Mouse (Mus musculus) liver, embryonic 14.5 days (tissue): ENCODE data around the gene Plgrkt.

Experiments
- CTCF ChIP-seq: IDR thresholded peaks from 2 replicates; pipeline ENCODE4 v1.5.1; 2016; ENCODE audit warnings: antibody characterized with exemption, low read depth, control low read depth
- EP300 ChIP-seq: IDR thresholded peaks from 2 replicates; pipeline ENCODE4 v1.6.1; 2016; ENCODE audit warnings: antibody characterized with exemption, low read depth

DNA sequence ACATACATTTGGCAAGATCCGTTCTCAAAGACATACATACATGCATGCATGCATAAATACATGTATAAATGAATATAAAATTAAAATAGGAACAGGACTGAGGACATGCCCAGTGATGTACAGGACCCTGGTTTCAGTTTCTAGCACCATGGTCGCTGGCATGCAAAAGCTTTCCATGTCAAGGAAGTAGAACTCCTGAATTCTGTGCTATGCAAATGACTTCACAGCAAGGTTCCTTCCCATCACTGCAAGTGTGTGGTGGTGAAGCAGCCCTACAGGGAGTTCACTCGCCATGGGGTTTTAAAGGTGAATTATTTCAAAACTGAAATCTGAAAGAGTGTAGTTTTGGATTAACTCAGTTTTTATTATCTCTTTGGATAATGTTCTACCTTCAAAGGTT is 9.2 kb upstream of the Plgrkt start:
- no peak for TF ChIP-seq CTCF
- TF ChIP-seq EP300, result no peak
